9 mouse cellular contexts compared by ENCODE assay signal in the genomic region with DNA sequence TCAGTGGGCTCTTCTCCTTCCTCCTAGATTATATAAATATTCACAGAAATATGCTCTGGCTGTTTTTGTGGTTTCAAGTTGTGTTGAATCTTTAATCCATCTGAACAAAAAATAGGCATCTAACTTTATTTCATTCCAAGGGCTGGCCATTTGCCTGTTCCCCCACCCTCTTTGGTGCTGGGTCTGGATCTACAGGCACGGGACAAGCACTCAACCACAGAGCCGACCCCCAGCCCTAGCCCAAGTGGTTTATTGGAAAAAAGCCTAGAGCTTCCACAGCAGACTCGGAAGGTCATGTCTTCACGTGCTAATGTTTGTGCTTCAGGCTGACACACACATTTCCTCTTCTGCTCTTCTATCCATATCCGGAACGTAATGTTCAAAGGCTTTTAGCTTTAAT. TPM values are rescaled to one million over a fixed set of nuclear protein-coding genes. Genes with fewer than 3 reads are reported as not detected.
DNase-seq lines count a peak whose midpoint lies in the region; ATAC-seq lines count a peak whose summit lies in the region.
"Had no signal": no experiment of that assay in that cellular context is flagged by ENCODE, and none has a peak within 500 bp of the region (broad histone marks: within the 10 kb centered on the region; RNA-seq: fewer than 3 reads in every experiment).

No protein-coding gene starts in this region.

- DNase-seq in hindbrain, embryonic 10.5 days (ENCODE audit: low spot score): no peak
- DNase-seq in testis, postnatal 10 days (ENCODE audit: low spot score): peak; percentile 51
- DNase-seq in testis, postnatal 14 days (ENCODE audit: low spot score): no peak
- DNase-seq in kidney, postnatal 25 days: peak; percentile 68 to 88
- DNase-seq in yolk sac, embryonic 10.5 days (ENCODE audit: low spot score): no peak
- no peak for DNase-seq in left cerebral cortex, postnatal 10 days (ENCODE audit: extremely low spot score in 1 of 2, low spot score in 2 of 2)

- H3K27ac ChIP-seq in hindbrain, embryonic 12.5 days: 0 out of 2 replicates have a peak overlapping the region, but pooled peaks have one; percentile 61
- no peak overlapping the region for H3K27ac ChIP-seq in hindbrain, embryonic 10.5 days

- no peaks in the 10 kb centered on the region for H3K9me3 ChIP-seq in hindbrain, embryonic 12.5 days (replicated peaks)
- no peaks in the 10 kb centered on the region for H3K9me3 ChIP-seq in hindbrain, embryonic 10.5 days

- 75% methylated on average over 6 of the region's 6 CpGs for WGBS in hindbrain, embryonic 12.5 days
- WGBS in hindbrain, embryonic 10.5 days: 82% methylated on average over 6 of the region's 6 CpGs

- no peaks in the 10 kb centered on the region for H3K36me3 ChIP-seq in hindbrain, embryonic 12.5 days
- no peaks in the 10 kb centered on the region for H3K36me3 ChIP-seq in hindbrain, embryonic 10.5 days

- no peak overlapping the region for H3K9ac ChIP-seq in hindbrain, embryonic 12.5 days

- ATAC-seq in hindbrain, embryonic 12.5 days (ENCODE audit: low FRiP score): no peak
- ATAC-seq in activated CD4-positive, CD25-positive, alpha-beta regulatory T cell, adult 4 months: no peak

- H3K4me1 ChIP-seq in hindbrain, embryonic 12.5 days: peaks cover 22% of the 10 kb centered on the region
- peaks cover 27% of the 10 kb centered on the region for H3K4me1 ChIP-seq in hindbrain, embryonic 10.5 days (replicated peaks)

- no peaks in the 10 kb centered on the region for H3K27me3 ChIP-seq in hindbrain, embryonic 12.5 days
- no peaks in the 10 kb centered on the region for H3K27me3 ChIP-seq in hindbrain, embryonic 10.5 days (ENCODE audit: insufficient read depth, poor library complexity, severe bottlenecking)

- no peak overlapping the region for H3K4me3 ChIP-seq in hindbrain, embryonic 12.5 days
- no peak overlapping the region for H3K4me3 ChIP-seq in hindbrain, embryonic 10.5 days
- H3K4me3 ChIP-seq: erythroblast, embryonic 14.5 days had no signal

- no peak overlapping the region for H3K4me2 ChIP-seq in hindbrain, embryonic 12.5 days (replicated peaks)

- intact Hi-C loops in left cerebral cortex, postnatal 10 days (cut with DNase I): no loop called here

RNA-seq across cellular contexts. Expression of a gene that starts 19.7 kb away (rescaled TPM):
- 13.0 and 19.4 TPM in 2 replicates for polyA plus RNA-seq in hindbrain, embryonic 12.5 days (2016; fragmentation: Nextera tagmentation; extraction: Ambion mirVana)
- 1.7 and 2.9 TPM in 2 replicates for polyA plus RNA-seq in hindbrain, embryonic 10.5 days (2016; fragmentation: Nextera tagmentation; extraction: Ambion mirVana)
- polyA plus RNA-seq in activated CD4-positive, CD25-positive, alpha-beta regulatory T cell, adult 4 months (2017; shearing (Covaris generic)): 1 to 10 TPM in 1 of 2 experiments, under 1 TPM in 1; 0.44 to 1.7 TPM
- 10 to 100 TPM; 44.5 to 57.4 TPM for total RNA-seq in left cerebral cortex, postnatal 10 days (2021)
- polyA plus RNA-seq: erythroblast, embryonic 14.5 days had no signal

RNA-seq across cellular contexts. Expression of a gene that starts 43.5 kb away (rescaled TPM):
- 6.3 and 6.9 TPM in 2 replicates for polyA plus RNA-seq in hindbrain, embryonic 12.5 days (2016; fragmentation: Nextera tagmentation; extraction: Ambion mirVana)
- polyA plus RNA-seq in hindbrain, embryonic 10.5 days (2016; fragmentation: Nextera tagmentation; extraction: Ambion mirVana): 4.1 and 4.9 TPM in 2 replicates
- not detected for polyA plus RNA-seq in activated CD4-positive, CD25-positive, alpha-beta regulatory T cell, adult 4 months (2017; shearing (Covaris generic))
- 10 to 100 TPM; 12.9 to 22.0 TPM for total RNA-seq in left cerebral cortex, postnatal 10 days (2021)
- polyA plus RNA-seq: erythroblast, embryonic 14.5 days had no signal

Comparison
In these comparisons a context has a peak if more than half of its experiments do, and no peak if none do; other contexts are left out.
1. DNase-seq: peak in testis, postnatal 10 days (single experiment) and kidney, postnatal 25 days (2 of 2); none in hindbrain, embryonic 10.5 days (single experiment), testis, postnatal 14 days (single experiment), yolk sac, embryonic 10.5 days (single experiment) and left cerebral cortex, postnatal 10 days (0 of 2).